Mouse (Mus musculus): ENCODE measurements around the gene Ung. TPM values are rescaled to one million over a fixed set of nuclear protein-coding genes. Genes with fewer than 3 reads are reported as not detected.

The Ung gene
- polyA plus RNA-seq, 1 experiment from 2014 or later, result 31.1 TPM

- 4% methylated on average over 57 of the region's 64 CpGs for WGBS
- H3K36me3 ChIP-seq (ENCODE audit: insufficient read depth, low read length), result peaks cover 12% of the 10 kb centered on the region; the same call in 1 of the 2 replicates
- ATAC-seq (replicated peaks; ENCODE audit: low FRiP score, low read depth) (peak; percentile 73), DNase-seq (ENCODE audit: low spot score) (no peak)
- H3K9me3 ChIP-seq (replicated peaks; ENCODE audit: low read length), result no peaks in the 10 kb centered on the region
- peak overlapping the region; percentile 94 for H3K4me3 ChIP-seq (replicated peaks; ENCODE audit: low read depth, low read length)
- H3K4me2 ChIP-seq (ENCODE audit: low read length), result peak overlapping the region; percentile 95
- 0 out of 2 replicates have a peak overlapping the region, but pooled peaks have one; percentile 57 for H3K27ac ChIP-seq
- peaks cover 10% of the 10 kb centered on the region for H3K4me1 ChIP-seq (replicated peaks; ENCODE audit: insufficient read depth, low read length)
- TF ChIP-seq CTCF (IDR thresholded peaks at IDR 0.05; ENCODE audit: low read depth), result no peak
- no peaks in the 10 kb centered on the region for H3K27me3 ChIP-seq (ENCODE audit: insufficient read depth, low read length)
- peak overlapping the region; percentile 94 for H3K9ac ChIP-seq (ENCODE audit: low read depth, low read length)
Observed at GRCm38 (mm10) chr5:114100390-114101099, 29.6 kb upstream of the Ung start.

GRCm38 (mm10) chr5:114101873-114102272 lies 28.3 kb upstream of the Ung start:
- no peak for TF ChIP-seq CTCF (IDR thresholded peaks at IDR 0.05; ENCODE audit: low read depth)
- Histone ChIP-seq H3K9me3 (replicated peaks; ENCODE audit: low read length) (no peaks in the 10 kb centered on the region), H3K4me1 (replicated peaks; ENCODE audit: insufficient read depth, low read length) (peaks cover 10% of the 10 kb centered on the region), H3K36me3 (ENCODE audit: insufficient read depth, low read length) (peaks cover 23% of the 10 kb centered on the region; the same call in 1 of the 2 replicates), H3K27me3 (ENCODE audit: insufficient read depth, low read length) (no peaks in the 10 kb centered on the region), H3K4me3 (replicated peaks; ENCODE audit: low read depth, low read length) (no peak overlapping the region), H3K4me2 (ENCODE audit: low read length) (no peak overlapping the region), H3K9ac (ENCODE audit: low read depth, low read length) (no peak overlapping the region), H3K27ac (no peak overlapping the region)
- DNase-seq (ENCODE audit: low spot score) (no peak), ATAC-seq (replicated peaks; ENCODE audit: low FRiP score, low read depth) (no peak)
- 87% methylated on average over 4 of the region's 4 CpGs for WGBS

- DNase-seq (ENCODE audit: low spot score), result no peak
Observed at GRCm38 (mm10) chr5:114102807-114103206, 27.4 kb upstream of the Ung start.

DNA sequence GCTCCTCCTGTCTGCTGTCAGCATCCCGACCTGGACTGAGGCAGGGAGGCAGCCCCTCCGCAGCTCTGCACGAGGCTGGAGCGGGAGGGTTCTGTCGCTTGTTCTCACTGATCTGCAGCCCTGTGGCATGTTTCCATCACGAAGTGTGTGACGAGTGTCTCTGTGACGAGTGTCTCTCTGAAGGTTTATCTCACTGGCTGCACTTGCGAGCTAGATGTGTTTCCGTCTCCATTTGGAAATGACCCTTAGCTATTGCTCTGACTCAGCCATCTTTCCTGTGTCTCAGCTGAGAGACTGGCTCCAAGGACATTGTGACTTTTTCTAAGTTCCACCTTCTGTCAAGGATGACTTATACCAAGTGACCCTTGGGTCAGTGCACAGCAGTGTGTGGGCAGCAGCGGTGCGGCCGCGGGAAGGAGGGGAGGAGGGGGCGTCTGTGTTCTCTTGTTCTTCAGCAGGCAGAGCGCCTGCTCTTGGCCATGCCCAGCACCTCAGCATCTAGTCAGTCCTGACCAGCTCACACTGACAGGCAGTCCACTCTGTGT lies 23.7 kb upstream of the Ung start:
- TF ChIP-seq CTCF (IDR thresholded peaks at IDR 0.05; ENCODE audit: low read depth), result no peak
- Histone ChIP-seq H3K27me3 (ENCODE audit: insufficient read depth, low read length) (no peaks in the 10 kb centered on the region), H3K4me3 (replicated peaks; ENCODE audit: low read depth, low read length) (no peak overlapping the region), H3K4me2 (ENCODE audit: low read length) (no peak overlapping the region), H3K36me3 (ENCODE audit: insufficient read depth, low read length) (peaks cover 53% of the 10 kb centered on the region), H3K27ac (no peak overlapping the region), H3K9ac (ENCODE audit: low read depth, low read length) (no peak overlapping the region), H3K9me3 (replicated peaks; ENCODE audit: low read length) (no peaks in the 10 kb centered on the region), H3K4me1 (replicated peaks; ENCODE audit: insufficient read depth, low read length) (no peaks in the 10 kb centered on the region)
- DNase-seq (ENCODE audit: low spot score) (peak; percentile 31), ATAC-seq (replicated peaks; ENCODE audit: low FRiP score, low read depth) (no peak)
- 51% methylated on average over 16 of the region's 16 CpGs for WGBS

More at GRCm38 (mm10) chr5:114102807-114103206, 27.4 kb upstream of the Ung start:
- Histone ChIP-seq H3K36me3 (ENCODE audit: insufficient read depth, low read length) (peaks cover 23% of the 10 kb centered on the region; the same call in 1 of the 2 replicates), H3K4me3 (replicated peaks; ENCODE audit: low read depth, low read length) (no peak overlapping the region), H3K9ac (ENCODE audit: low read depth, low read length) (no peak overlapping the region), H3K4me1 (replicated peaks; ENCODE audit: insufficient read depth, low read length) (peaks cover 10% of the 10 kb centered on the region), H3K27me3 (ENCODE audit: insufficient read depth, low read length) (no peaks in the 10 kb centered on the region), H3K27ac (no peak overlapping the region), H3K4me2 (ENCODE audit: low read length) (no peak overlapping the region), H3K9me3 (replicated peaks; ENCODE audit: low read length) (no peaks in the 10 kb centered on the region)
- 81% methylated on average over 1 of the region's 1 CpGs for WGBS
- TF ChIP-seq CTCF (IDR thresholded peaks at IDR 0.05; ENCODE audit: low read depth), result no peak
- ATAC-seq (replicated peaks; ENCODE audit: low FRiP score, low read depth), result no peak

GRCm38 (mm10) chr5:114113334-114113733 lies 16.9 kb upstream of the Ung start:
- H3K9me3 ChIP-seq (replicated peaks; ENCODE audit: low read length), result no peaks in the 10 kb centered on the region
- peaks cover 55% of the 10 kb centered on the region for H3K36me3 ChIP-seq (ENCODE audit: insufficient read depth, low read length)
- no peak overlapping the region for H3K4me2 ChIP-seq (ENCODE audit: low read length)

DNA sequence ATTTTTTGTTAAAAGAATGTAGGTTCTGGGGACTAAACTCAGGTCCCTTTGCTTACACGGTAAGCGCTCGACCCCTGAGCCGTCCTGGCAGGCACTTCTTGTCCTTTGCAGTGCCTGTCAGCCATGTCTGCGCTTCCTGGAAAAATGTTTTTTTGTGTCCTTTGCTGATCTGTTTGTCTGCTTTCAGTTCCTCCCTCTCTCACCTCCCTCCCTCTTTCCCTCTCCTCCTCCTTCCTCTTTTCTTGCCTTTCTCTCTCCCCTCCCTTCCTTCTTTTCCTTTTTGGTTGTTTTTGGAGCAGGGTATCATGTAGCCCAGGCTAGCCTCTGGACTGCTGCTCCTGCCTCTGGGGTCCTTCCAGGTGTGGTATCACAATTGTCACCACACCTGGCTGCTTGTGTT lies 15.2 kb upstream of the Ung start:
- Histone ChIP-seq H3K4me1 (replicated peaks; ENCODE audit: insufficient read depth, low read length) (no peaks in the 10 kb centered on the region), H3K9me3 (replicated peaks; ENCODE audit: low read length) (no peaks in the 10 kb centered on the region), H3K4me3 (replicated peaks; ENCODE audit: low read depth, low read length) (no peak overlapping the region), H3K27me3 (ENCODE audit: insufficient read depth, low read length) (no peaks in the 10 kb centered on the region), H3K36me3 (ENCODE audit: insufficient read depth, low read length) (peaks cover 50% of the 10 kb centered on the region), H3K27ac (no peak overlapping the region), H3K9ac (ENCODE audit: low read depth, low read length) (no peak overlapping the region), H3K4me2 (ENCODE audit: low read length) (no peak overlapping the region)
- DNase-seq (ENCODE audit: low spot score) (no peak), ATAC-seq (replicated peaks; ENCODE audit: low FRiP score, low read depth) (no peak)
- TF ChIP-seq CTCF (IDR thresholded peaks at IDR 0.05; ENCODE audit: low read depth), result no peak
- 77% methylated on average over 5 of the region's 5 CpGs for WGBS

More at GRCm38 (mm10) chr5:114113334-114113733, 16.9 kb upstream of the Ung start:
- TF ChIP-seq CTCF (IDR thresholded peaks at IDR 0.05; ENCODE audit: low read depth), result peak; percentile 32; the same call in 1 of the 2 replicates
- DNase-seq (ENCODE audit: low spot score) (no peak), ATAC-seq (replicated peaks; ENCODE audit: low FRiP score, low read depth) (no peak)
- H3K4me3 ChIP-seq (replicated peaks; ENCODE audit: low read depth, low read length), result no peak overlapping the region
- H3K4me1 ChIP-seq (replicated peaks; ENCODE audit: insufficient read depth, low read length), result no peaks in the 10 kb centered on the region
- 90% methylated on average over 6 of the region's 6 CpGs for WGBS
- H3K9ac ChIP-seq (ENCODE audit: low read depth, low read length), result no peak overlapping the region
- no peaks in the 10 kb centered on the region for H3K27me3 ChIP-seq (ENCODE audit: insufficient read depth, low read length)
- H3K27ac ChIP-seq, result no peak overlapping the region
